25 mouse cellular contexts compared by ENCODE assay signal in the genomic region with DNA sequence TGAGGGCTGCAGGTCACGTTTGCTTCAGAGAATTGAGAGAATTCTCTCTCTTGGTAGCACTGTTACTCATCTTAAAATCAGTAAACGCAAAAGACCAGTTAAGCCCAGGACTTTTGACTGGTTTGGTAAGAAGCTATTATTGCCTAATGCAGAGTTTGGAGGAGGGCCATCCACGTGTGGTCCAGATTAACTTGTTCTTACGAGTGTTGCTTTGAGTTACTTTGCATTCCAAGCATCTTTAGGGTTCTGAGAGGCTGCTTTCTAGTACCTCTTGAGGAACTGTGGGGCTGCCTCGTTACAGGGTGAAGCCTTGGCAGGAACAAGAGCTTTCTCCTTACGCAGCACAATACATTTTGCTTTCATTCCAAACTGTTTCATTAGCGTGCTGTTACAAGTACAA. TPM values are rescaled to one million over a fixed set of nuclear protein-coding genes. Genes with fewer than 3 reads are reported as not detected.
DNase-seq lines count a peak whose midpoint lies in the region; ATAC-seq lines count a peak whose summit lies in the region.
"Had no signal": no experiment of that assay in that cellular context is flagged by ENCODE, and none has a peak within 500 bp of the region (broad histone marks: within the 10 kb centered on the region; RNA-seq: fewer than 3 reads in every experiment).

No protein-coding gene starts in this region.

- H3K4me2 ChIP-seq in lung, embryonic 15.5 days: no peak overlapping the region
- no peak overlapping the region for H3K4me2 ChIP-seq in neural tube, embryonic 15.5 days
- H3K4me2 ChIP-seq: embryonic facial prominence, embryonic 12.5 days; forebrain, embryonic 15.5 days; hindbrain, embryonic 13.5 days; liver, embryonic 12.5 days; midbrain, embryonic 15.5 days; neural tube, embryonic 12.5 days had no signal

- H3K9me3 ChIP-seq in lung, embryonic 15.5 days: no peaks in the 10 kb centered on the region
- no peaks in the 10 kb centered on the region for H3K9me3 ChIP-seq in neural tube, embryonic 15.5 days (replicated peaks)
- H3K9me3 ChIP-seq: embryonic facial prominence, embryonic 12.5 days; forebrain, embryonic 15.5 days; hindbrain, embryonic 13.5 days; liver, embryonic 12.5 days; midbrain, embryonic 15.5 days; neural tube, embryonic 12.5 days had no signal

- H3K4me3 ChIP-seq in lung, embryonic 15.5 days: no peak overlapping the region
- H3K4me3 ChIP-seq in neural tube, embryonic 15.5 days (replicated peaks): no peak overlapping the region
- H3K4me3 ChIP-seq: embryonic facial prominence, embryonic 12.5 days; forebrain, embryonic 15.5 days; hindbrain, embryonic 13.5 days; layer of hippocampus, adult 2 months; liver, embryonic 12.5 days; midbrain, embryonic 15.5 days; neural tube, embryonic 12.5 days had no signal

- H3K9ac ChIP-seq in lung, embryonic 15.5 days: no peak overlapping the region
- H3K9ac ChIP-seq in neural tube, embryonic 15.5 days (replicated peaks): no peak overlapping the region
- H3K9ac ChIP-seq: embryonic facial prominence, embryonic 12.5 days; forebrain, embryonic 15.5 days; hindbrain, embryonic 13.5 days; liver, embryonic 12.5 days; midbrain, embryonic 15.5 days; neural tube, embryonic 12.5 days had no signal

- peaks cover 31% of the 10 kb centered on the region for H3K4me1 ChIP-seq in lung, embryonic 15.5 days
- H3K4me1 ChIP-seq in neural tube, embryonic 15.5 days: peaks cover 25% of the 10 kb centered on the region

- 52% methylated on average over 7 of the region's 7 CpGs for WGBS in lung, embryonic 15.5 days
- 82% methylated on average over 7 of the region's 7 CpGs for WGBS in neural tube, embryonic 15.5 days

- peak overlapping the region; percentile 58; the same call in 1 of the 2 replicates for H3K27ac ChIP-seq in lung, embryonic 15.5 days
- H3K27ac ChIP-seq in neural tube, embryonic 15.5 days (replicated peaks): no peak overlapping the region
- H3K27ac ChIP-seq: embryonic facial prominence, embryonic 12.5 days; forebrain, embryonic 15.5 days; hindbrain, embryonic 13.5 days; layer of hippocampus, adult 2 months; liver, embryonic 12.5 days; macrophage; midbrain, embryonic 15.5 days; neural tube, embryonic 12.5 days had no signal

- peaks cover 38% of the 10 kb centered on the region for H3K36me3 ChIP-seq in lung, embryonic 15.5 days
- peaks cover 22% of the 10 kb centered on the region for H3K36me3 ChIP-seq in neural tube, embryonic 15.5 days

- ATAC-seq in lung, embryonic 15.5 days (ENCODE audit: borderline replicate concordance, extremely low read depth, low FRiP score, low TSS enrichment): peak; percentile 33; the same call in 1 of the 2 replicates
- ATAC-seq in neural tube, embryonic 15.5 days (ENCODE audit: low FRiP score): no peak
- ATAC-seq: CD4-positive, CD25-positive, alpha-beta regulatory T cell, adult 4 months; forebrain, embryonic 15.5 days; liver, embryonic 12.5 days; midbrain, embryonic 15.5 days had no signal

- peak; percentile 45 for DNase-seq in adrenal gland, postnatal 10 days
- no peak for DNase-seq in adrenal gland, postnatal 25 days
- DNase-seq in fat pad, adult 2 months (ENCODE audit: extremely low read depth, low read depth, low spot score): peak; percentile 81
- DNase-seq in lung, postnatal 36 days: peak; percentile 93
- DNase-seq in thymus, postnatal 25 days: no peak
- DNase-seq in frontal cortex, postnatal 14 days (ENCODE audit: low spot score in 2 of 2): no peak
- DNase-seq: cerebellum, adult 2 months; cerebellum, postnatal 25 days; gastrocnemius, postnatal 14 days; kidney, adult 8-10 months; kidney, postnatal 14 days; right cerebral cortex, adult 18-20 months; thymus, adult 18-20 months; thymus, postnatal 4 days had no signal

- H3K27me3 ChIP-seq in lung, embryonic 15.5 days: no peaks in the 10 kb centered on the region
- H3K27me3 ChIP-seq in neural tube, embryonic 15.5 days (replicated peaks): no peaks in the 10 kb centered on the region
- H3K27me3 ChIP-seq: embryonic facial prominence, embryonic 12.5 days; forebrain, embryonic 15.5 days; hindbrain, embryonic 13.5 days; liver, embryonic 12.5 days; midbrain, embryonic 15.5 days; neural tube, embryonic 12.5 days had no signal

RNA-seq across cellular contexts. Expression of a gene that starts 5.0 kb away (rescaled TPM):
- total RNA-seq in adrenal gland, postnatal 10 days (2021): 100 to 1,000 TPM; 710 to 782 TPM
- total RNA-seq in adrenal gland, postnatal 25 days (2021): 288 and 302 TPM in 2 replicates
- polyA plus RNA-seq in lung, embryonic 15.5 days (2015; fragmentation: Nextera tagmentation; extraction: Ambion mirVana): 108 and 109 TPM in 2 replicates
- polyA plus RNA-seq in neural tube, embryonic 15.5 days (2015; fragmentation: Nextera tagmentation; extraction: Ambion mirVana): 117 and 123 TPM in 2 replicates

RNA-seq across cellular contexts. Expression of a gene that starts 5.1 kb away (rescaled TPM):
- total RNA-seq in adrenal gland, postnatal 10 days (2021): 1 to 10 TPM; 6.2 to 7.5 TPM
- total RNA-seq in adrenal gland, postnatal 25 days (2021): 3.1 and 6.2 TPM in 2 replicates
- 5.5 and 6.6 TPM in 2 replicates for polyA plus RNA-seq in lung, embryonic 15.5 days (2015; fragmentation: Nextera tagmentation; extraction: Ambion mirVana)
- polyA plus RNA-seq in neural tube, embryonic 15.5 days (2015; fragmentation: Nextera tagmentation; extraction: Ambion mirVana): 1.4 and 1.5 TPM in 2 replicates

RNA-seq across cellular contexts. Expression of a gene that starts 35.4 kb away (rescaled TPM):
- total RNA-seq in adrenal gland, postnatal 10 days (2021): 1 to 10 TPM; 1.1 to 2.3 TPM
- total RNA-seq in adrenal gland, postnatal 25 days (2021): 1.0 and 1.1 TPM in 2 replicates
- 1.1 and 1.4 TPM in 2 replicates for polyA plus RNA-seq in lung, embryonic 15.5 days (2015; fragmentation: Nextera tagmentation; extraction: Ambion mirVana)
- polyA plus RNA-seq in neural tube, embryonic 15.5 days (2015; fragmentation: Nextera tagmentation; extraction: Ambion mirVana): 31.0 and 37.0 TPM in 2 replicates
- polyA plus RNA-seq: macrophage had no signal

Comparison
In these comparisons a context has a peak if more than half of its experiments do, and no peak if none do; other contexts are left out.
1. DNase-seq: peak in adrenal gland, postnatal 10 days (single experiment), fat pad, adult 2 months (single experiment) and lung, postnatal 36 days (single experiment); none in adrenal gland, postnatal 25 days (single experiment), thymus, postnatal 25 days (single experiment) and frontal cortex, postnatal 14 days (0 of 2).